Mouse (Mus musculus): ENCODE results near the gene Ipo13.

- TF ChIP-seq CTCF (IDR thresholded peaks at IDR 0.05; ENCODE audit: extremely low read depth, insufficient read depth, insufficient read length, insufficient replicate concordance) (no peak), POLR2A (IDR thresholded peaks at IDR 0.05; ENCODE audit: low read depth, low read length) (no peak)
These were observed 43.0 kb downstream of the Ipo13 start for GRCm38 (mm10) chr4:117871787-117872186.

Measured in spleen, adult 2 months (tissue).